Mouse (Mus musculus) bone marrow, adult 2 months (tissue): ENCODE measurements around the gene Itsn1.

Experiments used
- CTCF ChIP-seq: fragments of 200-500 bp; IDR thresholded peaks from 2 replicates; pipeline ENCODE4 v1.5.1; 2011; ENCODE audit warnings: low read length, control low read depth; ENCODE audit not compliant: control insufficient read depth, insufficient read depth
- POLR2A ChIP-seq: fragments of 200-500 bp; IDR thresholded peaks from 2 replicates; pipeline ENCODE4 v1.6.1; 2011; ENCODE audit warnings: low read depth, mild to moderate bottlenecking, control low read depth, low read length, borderline replicate concordance; ENCODE audit not compliant: control insufficient read depth

DNA sequence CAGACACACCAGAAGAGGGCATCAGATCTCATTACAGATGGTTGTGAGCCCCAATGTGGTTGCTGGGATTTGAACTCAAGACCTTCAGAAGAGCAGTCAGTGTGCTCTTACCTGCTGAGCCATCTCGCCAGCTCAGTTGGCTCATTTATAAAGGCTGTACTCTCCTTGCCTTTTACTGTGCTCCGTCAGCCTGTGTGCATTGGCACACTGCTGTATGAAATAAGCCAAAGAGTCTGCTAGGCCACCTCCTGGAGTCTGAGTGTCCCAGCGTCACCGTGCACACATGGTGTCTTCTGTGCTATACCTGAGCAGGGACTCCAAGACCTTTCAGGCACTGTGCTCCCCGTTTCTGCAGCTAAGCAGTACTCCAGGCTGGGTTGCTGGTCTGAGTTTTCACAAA lies 40.8 kb downstream of the Itsn1 start:
- TF ChIP-seq CTCF: no peak
- no peak for TF ChIP-seq POLR2A
